Mouse (Mus musculus): ENCODE data around the gene Smim15. TPM values are rescaled to one million over a fixed set of nuclear protein-coding genes. Genes with fewer than 3 reads are reported as not detected.

Gene Smim15
- polyA plus RNA-seq, 1 experiment from 2014 or later: 32.3 TPM

- H3K27me3 ChIP-seq (ENCODE audit: control insufficient read depth, insufficient read depth, low read length): no peaks in the 10 kb centered on the region
- H3K4me2 ChIP-seq: no peak overlapping the region
- no peak overlapping the region for H3K27ac ChIP-seq (ENCODE audit: low read depth, low read length)
- H3K9ac ChIP-seq (ENCODE audit: low read depth, low read length): no peak overlapping the region
- H3K36me3 ChIP-seq (ENCODE audit: control insufficient read depth, insufficient read depth, low read length): peaks cover 3% of the 10 kb centered on the region; the same call in 1 of the 2 replicates
- no peaks in the 10 kb centered on the region for H3K9me3 ChIP-seq (replicated peaks; ENCODE audit: control insufficient read depth, low read length)
- ATAC-seq (replicated peaks; ENCODE audit: insufficient number of reproducible peaks, low FRiP score, low TSS enrichment): no peak
- no peak overlapping the region for H3K4me3 ChIP-seq (ENCODE audit: low read depth, low read length)
- 75% methylated on average over 6 of the region's 6 CpGs for WGBS (ENCODE audit: insufficient replicate concordance)
- H3K4me1 ChIP-seq (ENCODE audit: control insufficient read depth, insufficient read depth, low read length): peaks cover 10% of the 10 kb centered on the region; the same call in 1 of the 2 replicates
Measured at GRCm38 (mm10) chr13:108046891-108047290, 2.6 kb downstream of the Smim15 start.

- Histone ChIP-seq H3K9me3 (replicated peaks; ENCODE audit: control insufficient read depth, low read length) (no peaks in the 10 kb centered on the region), H3K4me3 (ENCODE audit: low read depth, low read length) (no peak overlapping the region), H3K27ac (ENCODE audit: low read depth, low read length) (no peak overlapping the region), H3K4me1 (ENCODE audit: control insufficient read depth, insufficient read depth, low read length) (peaks cover 10% of the 10 kb centered on the region; the same call in 1 of the 2 replicates), H3K4me2 (no peak overlapping the region), H3K9ac (ENCODE audit: low read depth, low read length) (no peak overlapping the region), H3K36me3 (ENCODE audit: control insufficient read depth, insufficient read depth, low read length) (peaks cover 3% of the 10 kb centered on the region; the same call in 1 of the 2 replicates), H3K27me3 (ENCODE audit: control insufficient read depth, insufficient read depth, low read length) (no peaks in the 10 kb centered on the region)
- 87% methylated on average over 6 of the region's 6 CpGs for WGBS (ENCODE audit: insufficient replicate concordance)
- no peak for ATAC-seq (replicated peaks; ENCODE audit: insufficient number of reproducible peaks, low FRiP score, low TSS enrichment)
Measured at GRCm38 (mm10) chr13:108047364-108047763, 3.1 kb downstream of the Smim15 start.

DNA sequence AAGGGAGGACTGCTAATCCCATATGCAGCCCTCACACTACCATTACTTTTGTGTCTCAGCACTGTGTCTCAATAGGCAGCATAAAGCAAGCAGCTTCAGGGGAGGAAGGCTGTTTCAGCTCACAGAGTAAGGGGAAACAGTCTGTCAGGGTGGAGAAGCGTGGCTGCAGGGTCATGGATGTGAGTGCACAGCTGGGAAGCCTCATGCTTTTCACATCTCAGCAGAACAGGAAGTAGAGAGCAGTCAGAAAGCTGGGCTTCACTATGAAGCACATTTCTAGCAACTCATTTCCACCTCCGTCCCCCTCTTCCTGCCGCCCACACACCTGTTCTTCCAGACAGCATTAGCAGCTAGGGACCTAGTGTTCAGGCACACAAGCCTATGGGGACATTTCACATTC is 12.7 kb downstream of the Smim15 start:
- Histone ChIP-seq H3K9me3 (replicated peaks; ENCODE audit: control insufficient read depth, low read length) (no peaks in the 10 kb centered on the region), H3K4me2 (no peak overlapping the region), H3K9ac (ENCODE audit: low read depth, low read length) (no peak overlapping the region), H3K27ac (ENCODE audit: low read depth, low read length) (no peak overlapping the region), H3K4me1 (ENCODE audit: control insufficient read depth, insufficient read depth, low read length) (no peaks in the 10 kb centered on the region), H3K27me3 (ENCODE audit: control insufficient read depth, insufficient read depth, low read length) (no peaks in the 10 kb centered on the region), H3K36me3 (ENCODE audit: control insufficient read depth, insufficient read depth, low read length) (no peaks in the 10 kb centered on the region), H3K4me3 (ENCODE audit: low read depth, low read length) (no peak overlapping the region)
- ATAC-seq (replicated peaks; ENCODE audit: insufficient number of reproducible peaks, low FRiP score, low TSS enrichment): no peak
- 63% methylated on average over 3 of the region's 3 CpGs for WGBS (ENCODE audit: insufficient replicate concordance)

DNA sequence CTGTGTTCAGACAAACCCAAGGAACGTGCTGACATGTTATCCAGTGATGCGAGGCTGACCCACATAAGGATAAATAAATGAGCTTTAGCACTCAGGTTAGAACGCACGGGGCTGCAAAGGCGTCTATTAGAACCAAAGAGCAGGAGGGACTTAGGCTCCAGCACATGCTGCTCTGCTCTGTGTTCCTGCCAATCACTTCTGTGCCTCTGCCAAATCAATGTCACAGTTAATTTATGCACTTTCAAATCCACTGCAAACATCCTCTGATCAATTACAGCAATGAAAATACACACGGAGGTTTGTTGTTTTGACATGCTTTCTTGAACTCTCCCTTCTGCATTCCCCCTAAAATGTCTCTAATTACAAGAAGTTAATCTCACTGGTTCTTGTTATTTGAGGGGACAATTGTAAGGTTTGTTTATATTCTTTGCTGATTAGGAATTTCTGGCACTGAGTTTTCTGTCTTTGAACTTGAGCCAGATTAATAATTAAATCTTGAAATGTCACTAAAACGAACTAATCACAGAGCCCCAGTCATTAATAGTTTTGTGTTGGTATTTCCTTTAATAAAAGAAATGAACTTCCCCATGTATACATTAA is 16.1 kb downstream of the Smim15 start:
- ATAC-seq (replicated peaks; ENCODE audit: insufficient number of reproducible peaks, low FRiP score, low TSS enrichment): no peak
- Histone ChIP-seq H3K4me3 (ENCODE audit: low read depth, low read length) (no peak overlapping the region), H3K36me3 (ENCODE audit: control insufficient read depth, insufficient read depth, low read length) (no peaks in the 10 kb centered on the region), H3K9me3 (replicated peaks; ENCODE audit: control insufficient read depth, low read length) (no peaks in the 10 kb centered on the region), H3K4me1 (ENCODE audit: control insufficient read depth, insufficient read depth, low read length) (no peaks in the 10 kb centered on the region), H3K9ac (ENCODE audit: low read depth, low read length) (no peak overlapping the region), H3K27ac (ENCODE audit: low read depth, low read length) (no peak overlapping the region), H3K4me2 (no peak overlapping the region), H3K27me3 (ENCODE audit: control insufficient read depth, insufficient read depth, low read length) (no peaks in the 10 kb centered on the region)
- WGBS (ENCODE audit: insufficient replicate concordance): 69% methylated on average over 7 of the region's 7 CpGs

- H3K9ac ChIP-seq (ENCODE audit: low read depth, low read length): no peak overlapping the region
Measured at GRCm38 (mm10) chr13:108060936-108061578, 16.8 kb downstream of the Smim15 start.

DNA sequence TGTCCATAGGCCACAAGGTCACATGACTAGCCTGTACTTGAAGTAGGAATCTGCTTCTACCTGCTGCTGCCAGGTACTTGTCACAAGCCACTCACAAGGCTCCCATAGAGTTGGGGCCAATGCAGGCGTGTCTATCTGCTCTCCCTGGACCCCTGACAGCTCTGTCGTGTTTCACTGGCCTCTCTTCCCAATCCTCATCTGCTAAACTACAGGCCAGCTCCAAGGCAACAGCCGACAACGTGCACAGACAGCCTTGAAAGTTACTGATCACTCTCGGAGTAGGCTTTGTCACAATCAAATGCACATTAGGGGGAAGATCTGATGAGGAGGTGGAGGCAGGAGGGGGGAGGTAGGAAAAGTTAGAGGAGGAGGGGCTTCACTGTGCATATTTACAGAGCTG is 18.7 kb downstream of the Smim15 start:
- Histone ChIP-seq H3K9ac (ENCODE audit: low read depth, low read length) (no peak overlapping the region), H3K4me3 (ENCODE audit: low read depth, low read length) (no peak overlapping the region), H3K27ac (ENCODE audit: low read depth, low read length) (no peak overlapping the region), H3K9me3 (replicated peaks; ENCODE audit: control insufficient read depth, low read length) (no peaks in the 10 kb centered on the region), H3K4me1 (ENCODE audit: control insufficient read depth, insufficient read depth, low read length) (no peaks in the 10 kb centered on the region), H3K4me2 (no peak overlapping the region), H3K36me3 (ENCODE audit: control insufficient read depth, insufficient read depth, low read length) (no peaks in the 10 kb centered on the region), H3K27me3 (ENCODE audit: control insufficient read depth, insufficient read depth, low read length) (no peaks in the 10 kb centered on the region)
- WGBS (ENCODE audit: insufficient replicate concordance): 69% methylated on average over 5 of the region's 5 CpGs
- no peak for ATAC-seq (replicated peaks; ENCODE audit: insufficient number of reproducible peaks, low FRiP score, low TSS enrichment)

More at GRCm38 (mm10) chr13:108060936-108061578, 16.8 kb downstream of the Smim15 start:
- H3K36me3 ChIP-seq (ENCODE audit: control insufficient read depth, insufficient read depth, low read length): no peaks in the 10 kb centered on the region
- WGBS (ENCODE audit: insufficient replicate concordance): 70% methylated on average over 8 of the region's 8 CpGs
- no peak overlapping the region for H3K4me3 ChIP-seq (ENCODE audit: low read depth, low read length)
- H3K9me3 ChIP-seq (replicated peaks; ENCODE audit: control insufficient read depth, low read length): no peaks in the 10 kb centered on the region
- H3K4me1 ChIP-seq (ENCODE audit: control insufficient read depth, insufficient read depth, low read length): no peaks in the 10 kb centered on the region
- ATAC-seq (replicated peaks; ENCODE audit: insufficient number of reproducible peaks, low FRiP score, low TSS enrichment): no peak
- no peak overlapping the region for H3K27ac ChIP-seq (ENCODE audit: low read depth, low read length)
- no peak overlapping the region for H3K4me2 ChIP-seq
- no peaks in the 10 kb centered on the region for H3K27me3 ChIP-seq (ENCODE audit: control insufficient read depth, insufficient read depth, low read length)

GRCm38 (mm10) chr13:108063374-108064134 is 19.3 kb downstream of the Smim15 start:
- no peak overlapping the region for H3K4me3 ChIP-seq (ENCODE audit: low read depth, low read length)
- no peak overlapping the region for H3K4me2 ChIP-seq
- H3K27ac ChIP-seq (ENCODE audit: low read depth, low read length): no peak overlapping the region
- H3K9ac ChIP-seq (ENCODE audit: low read depth, low read length): no peak overlapping the region
- 78% methylated on average over 11 of the region's 11 CpGs for WGBS (ENCODE audit: insufficient replicate concordance)
- no peaks in the 10 kb centered on the region for H3K4me1 ChIP-seq (ENCODE audit: control insufficient read depth, insufficient read depth, low read length)
- H3K36me3 ChIP-seq (ENCODE audit: control insufficient read depth, insufficient read depth, low read length): no peaks in the 10 kb centered on the region
- H3K9me3 ChIP-seq (replicated peaks; ENCODE audit: control insufficient read depth, low read length): no peaks in the 10 kb centered on the region
- no peaks in the 10 kb centered on the region for H3K27me3 ChIP-seq (ENCODE audit: control insufficient read depth, insufficient read depth, low read length)
- no peak for ATAC-seq (replicated peaks; ENCODE audit: insufficient number of reproducible peaks, low FRiP score, low TSS enrichment)

DNA sequence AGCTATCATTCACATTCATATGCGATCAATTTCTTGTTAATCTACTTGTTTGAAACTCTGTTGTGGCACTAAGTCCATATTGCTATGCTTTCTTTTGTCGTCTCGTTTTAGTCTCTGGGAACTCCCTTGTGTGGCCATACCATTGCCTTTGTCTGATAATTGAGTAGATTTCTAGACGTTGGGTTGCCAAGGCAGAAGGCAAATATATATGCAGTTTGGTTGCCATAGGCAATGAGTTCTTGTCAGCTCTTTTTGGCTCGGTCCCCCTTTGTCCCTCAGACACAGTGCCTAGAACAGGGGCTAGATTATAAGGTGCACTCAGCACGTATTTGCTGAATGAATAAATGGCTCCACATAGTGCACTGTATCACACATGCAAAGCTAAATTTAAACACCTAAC is 20.1 kb downstream of the Smim15 start:
- 80% methylated on average over 6 of the region's 6 CpGs for WGBS (ENCODE audit: insufficient replicate concordance)
- no peaks in the 10 kb centered on the region for H3K9me3 ChIP-seq (replicated peaks; ENCODE audit: control insufficient read depth, low read length)

More for the DNA sequence above, 20.1 kb downstream of the Smim15 start:
- Histone ChIP-seq H3K27ac (ENCODE audit: low read depth, low read length) (no peak overlapping the region), H3K36me3 (ENCODE audit: control insufficient read depth, insufficient read depth, low read length) (no peaks in the 10 kb centered on the region), H3K4me1 (ENCODE audit: control insufficient read depth, insufficient read depth, low read length) (no peaks in the 10 kb centered on the region), H3K27me3 (ENCODE audit: control insufficient read depth, insufficient read depth, low read length) (no peaks in the 10 kb centered on the region), H3K4me2 (no peak overlapping the region), H3K9ac (ENCODE audit: low read depth, low read length) (no peak overlapping the region), H3K4me3 (ENCODE audit: low read depth, low read length) (no peak overlapping the region)
- no peak for ATAC-seq (replicated peaks; ENCODE audit: insufficient number of reproducible peaks, low FRiP score, low TSS enrichment)
